In the genomic region with DNA sequence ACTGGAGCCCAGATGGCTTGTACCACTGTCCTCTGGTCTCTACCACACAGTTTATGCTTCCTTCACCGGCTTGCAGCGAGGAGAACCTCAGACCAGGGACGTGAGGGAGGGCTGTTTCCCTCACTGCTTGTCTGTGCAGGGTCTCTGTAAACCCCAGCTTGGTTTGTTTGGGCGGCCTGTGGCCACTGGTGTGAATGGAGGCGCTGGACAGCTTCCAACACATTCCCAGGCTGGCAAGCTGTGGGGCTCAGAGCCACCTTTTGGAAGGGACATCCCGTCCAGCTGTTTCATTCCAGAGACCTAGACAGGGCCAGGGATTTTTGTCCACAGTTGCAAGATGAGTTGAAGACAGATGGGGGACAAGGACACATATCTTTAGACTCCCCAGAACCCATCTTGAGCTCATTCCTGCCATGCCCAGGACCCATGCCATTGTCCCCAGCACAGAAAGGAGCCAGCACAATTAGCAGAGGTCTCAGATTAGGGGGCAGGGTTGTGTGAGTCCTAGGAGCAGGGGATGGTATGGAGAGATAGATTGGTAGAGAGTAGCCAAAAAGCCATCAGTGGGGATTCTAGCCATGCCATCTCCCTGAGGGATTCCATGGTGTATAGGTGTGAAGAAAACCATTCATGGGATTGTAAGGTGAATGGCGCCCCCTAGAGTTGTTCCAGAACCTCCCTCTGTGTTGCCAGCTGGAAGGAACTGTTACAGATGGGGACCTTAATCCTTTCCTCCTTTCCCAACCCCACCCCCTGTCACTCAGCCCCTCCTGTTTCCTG, we compare ENCODE assay signal across 7 mouse cellular contexts. TPM values are rescaled to one million over a fixed set of nuclear protein-coding genes. Genes with fewer than 3 reads are reported as not detected.
DNase-seq lines count a peak whose midpoint lies in the region; ATAC-seq and TF ChIP-seq lines count a peak whose summit lies in the region.

No protein-coding gene starts in this region.

- H3K36me3 ChIP-seq in embryonic facial prominence, embryonic 12.5 days = no peaks in the 10 kb centered on the region
- no peaks in the 10 kb centered on the region for H3K36me3 ChIP-seq in hindbrain, embryonic 11.5 days (ENCODE audit: control insufficient read depth, insufficient read depth, low read length)
- no peaks in the 10 kb centered on the region for H3K36me3 ChIP-seq in lung, postnatal 0 days (ENCODE audit: insufficient read depth, low read length)

- H3K27me3 ChIP-seq in embryonic facial prominence, embryonic 12.5 days = no peaks in the 10 kb centered on the region
- H3K27me3 ChIP-seq in hindbrain, embryonic 11.5 days (ENCODE audit: control insufficient read depth, insufficient read depth, low read length) = no peaks in the 10 kb centered on the region; the same call in 1 of the 2 replicates
- H3K27me3 ChIP-seq in lung, postnatal 0 days (replicated peaks; ENCODE audit: insufficient read depth, low read length) = no peaks in the 10 kb centered on the region

- H3K4me1 ChIP-seq in embryonic facial prominence, embryonic 12.5 days = peaks cover 97% of the 10 kb centered on the region
- peaks cover 40% of the 10 kb centered on the region for H3K4me1 ChIP-seq in hindbrain, embryonic 11.5 days (replicated peaks; ENCODE audit: control insufficient read depth, insufficient read depth, low read length)
- H3K4me1 ChIP-seq in lung, postnatal 0 days (ENCODE audit: insufficient read depth, low read depth, low read length) = peaks cover 67% of the 10 kb centered on the region

- peak overlapping the region; percentile 35; the same call in 1 of the 2 replicates for H3K9ac ChIP-seq in embryonic facial prominence, embryonic 12.5 days
- no peak overlapping the region for H3K9ac ChIP-seq in hindbrain, embryonic 11.5 days (ENCODE audit: low read depth, low read length)
- no peak overlapping the region for H3K9ac ChIP-seq in lung, postnatal 0 days (replicated peaks; ENCODE audit: low read depth)

- H3K4me3 ChIP-seq in embryonic facial prominence, embryonic 12.5 days = no peak overlapping the region
- no peak overlapping the region for H3K4me3 ChIP-seq in hindbrain, embryonic 11.5 days (ENCODE audit: low read depth, low read length)
- H3K4me3 ChIP-seq in lung, postnatal 0 days (ENCODE audit: low read depth, low read length) = no peak overlapping the region

- TF ChIP-seq CTCF in lung, postnatal 0 days (IDR thresholded peaks at IDR 0.05) = peak; percentile 54

- peak; percentile 64 for DNase-seq in retina, postnatal 1 day
- no peak for DNase-seq in retina, embryonic 14.5 days (ENCODE audit: low spot score)
- no peak for DNase-seq in hindbrain, embryonic 11.5 days (ENCODE audit: low spot score)
- DNase-seq in lung, postnatal 0 days (ENCODE audit: low spot score) = no peak
- DNase-seq in urinary bladder, adult 2 months (ENCODE audit: low spot score) = no peak
- DNase-seq in embryo, embryonic 10 days (ENCODE audit: low spot score) = no peak

- peak overlapping the region; percentile 95 for H3K27ac ChIP-seq in embryonic facial prominence, embryonic 12.5 days
- peak overlapping the region; percentile 54 for H3K27ac ChIP-seq in hindbrain, embryonic 11.5 days (ENCODE audit: low read depth, low read length)
- H3K27ac ChIP-seq in lung, postnatal 0 days (ENCODE audit: low read length) = peak overlapping the region; percentile 62

- no peaks in the 10 kb centered on the region for H3K9me3 ChIP-seq in embryonic facial prominence, embryonic 12.5 days
- H3K9me3 ChIP-seq in hindbrain, embryonic 11.5 days (ENCODE audit: control insufficient read depth, low read length) = no peaks in the 10 kb centered on the region
- H3K9me3 ChIP-seq in lung, postnatal 0 days (ENCODE audit: low read length) = no peaks in the 10 kb centered on the region

- TF ChIP-seq EP300 in lung, postnatal 0 days (IDR thresholded peaks at IDR 0.05) = no peak

- ATAC-seq in embryonic facial prominence, embryonic 12.5 days (ENCODE audit: insufficient number of reproducible peaks, insufficient read depth, low FRiP score, low TSS enrichment) = no peak
- ATAC-seq in hindbrain, embryonic 11.5 days (ENCODE audit: low FRiP score) = no peak
- no peak for ATAC-seq in lung, postnatal 0 days

- WGBS in embryonic facial prominence, embryonic 12.5 days = 20% methylated on average over 7 of the region's 7 CpGs
- 32% methylated on average over 7 of the region's 7 CpGs for WGBS in hindbrain, embryonic 11.5 days
- 17% methylated on average over 7 of the region's 7 CpGs for WGBS in lung, postnatal 0 days

- H3K4me2 ChIP-seq in embryonic facial prominence, embryonic 12.5 days (replicated peaks) = peak overlapping the region; percentile 45
- no peak overlapping the region for H3K4me2 ChIP-seq in hindbrain, embryonic 11.5 days (replicated peaks; ENCODE audit: low read depth, low read length)
- H3K4me2 ChIP-seq in lung, postnatal 0 days (replicated peaks; ENCODE audit: low read depth, low read length) = 0 out of 2 replicates have a peak overlapping the region, but pooled peaks have one; percentile 2

RNA-seq across cellular contexts. Expression of a gene that starts 4.1 kb away (rescaled TPM):
- polyA plus RNA-seq in embryonic facial prominence, embryonic 12.5 days (2016; fragmentation: Nextera tagmentation; extraction: Ambion mirVana) = 48.8 and 49.2 TPM in 2 replicates
- polyA plus RNA-seq in hindbrain, embryonic 11.5 days (2014; fragmentation: Nextera tagmentation; extraction: Ambion mirVana) = 48.3 and 51.2 TPM in 2 replicates
- polyA plus RNA-seq in lung, postnatal 0 days (2015; fragmentation: Nextera tagmentation; extraction: Ambion mirVana) = 26.2 and 28.8 TPM in 2 replicates
- 8.5 and 13.7 TPM in 2 replicates for polyA plus RNA-seq in urinary bladder, adult 2 months (2012; rRNA removed)

RNA-seq across cellular contexts. Expression of a gene that starts 24.1 kb away (rescaled TPM):
- polyA plus RNA-seq in embryonic facial prominence, embryonic 12.5 days (2016; fragmentation: Nextera tagmentation; extraction: Ambion mirVana) = 33.1 and 34.7 TPM in 2 replicates
- polyA plus RNA-seq in hindbrain, embryonic 11.5 days (2014; fragmentation: Nextera tagmentation; extraction: Ambion mirVana) = 33.1 and 39.0 TPM in 2 replicates
- 2.5 and 2.6 TPM in 2 replicates for polyA plus RNA-seq in lung, postnatal 0 days (2015; fragmentation: Nextera tagmentation; extraction: Ambion mirVana)
- 2.7 and 3.8 TPM in 2 replicates for polyA plus RNA-seq in urinary bladder, adult 2 months (2012; rRNA removed)

RNA-seq across cellular contexts. Expression of a gene that starts 51.1 kb away (rescaled TPM):
- polyA plus RNA-seq in embryonic facial prominence, embryonic 12.5 days (2016; fragmentation: Nextera tagmentation; extraction: Ambion mirVana) = 0.73 and 1.4 TPM in 2 replicates
- 0.28 and 0.74 TPM in 2 replicates for polyA plus RNA-seq in hindbrain, embryonic 11.5 days (2014; fragmentation: Nextera tagmentation; extraction: Ambion mirVana)
- 0.56 and 1.0 TPM in 2 replicates for polyA plus RNA-seq in lung, postnatal 0 days (2015; fragmentation: Nextera tagmentation; extraction: Ambion mirVana)
- 0.55 and 0.87 TPM in 2 replicates for polyA plus RNA-seq in urinary bladder, adult 2 months (2012; rRNA removed)
